Mouse (Mus musculus) 3134 (cell line): ENCODE measurements around the gene Gm45213.
A peak's percentile ranks its signal among the peaks of the same experiment; 100 is the strongest.

ENCODE experiments used
- DNase-seq: peaks from one replicate; pipeline ENCODE4 v3.0.0-alpha.2; 2011; ENCODE audit warnings: low spot score; ENCODE audit not compliant: insufficient read length; ENCODE audit errors: extremely low read depth

The Gm45213 gene

GRCm38 (mm10) chr7:66105771-66106170 lies 62.4 kb downstream of the Gm45213 start:
- no peak for DNase-seq

DNA sequence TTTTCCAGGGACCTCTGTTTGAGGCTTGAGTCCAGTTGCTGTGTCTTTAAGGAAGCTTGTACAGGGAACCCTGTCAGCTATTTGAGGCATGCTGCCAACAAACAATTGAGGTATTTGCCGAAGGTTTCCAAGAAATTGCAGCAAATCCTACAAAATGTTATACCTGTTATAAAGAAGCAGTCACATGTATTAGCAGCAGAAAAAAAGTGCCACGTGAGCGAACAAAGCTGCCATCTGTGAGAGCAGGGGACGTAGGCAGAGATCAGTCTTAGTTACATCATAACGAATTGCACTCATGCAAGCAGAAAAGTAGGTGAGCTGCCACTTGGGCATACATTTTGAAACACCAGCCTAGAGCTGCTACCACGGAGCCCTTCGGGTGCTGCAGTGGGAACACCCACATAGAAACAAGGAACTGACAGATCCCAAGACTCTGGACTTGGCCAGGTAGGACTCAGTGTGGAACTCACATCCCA lies 63.2 kb downstream of the Gm45213 start:
- DNase-seq = no peak

- DNase-seq = no peak
Observed at GRCm38 (mm10) chr7:66107206-66107605, 63.8 kb downstream of the Gm45213 start.

- DNase-seq = peak; percentile 34
Observed at GRCm38 (mm10) chr7:66107930-66108329, 64.5 kb downstream of the Gm45213 start.

DNA sequence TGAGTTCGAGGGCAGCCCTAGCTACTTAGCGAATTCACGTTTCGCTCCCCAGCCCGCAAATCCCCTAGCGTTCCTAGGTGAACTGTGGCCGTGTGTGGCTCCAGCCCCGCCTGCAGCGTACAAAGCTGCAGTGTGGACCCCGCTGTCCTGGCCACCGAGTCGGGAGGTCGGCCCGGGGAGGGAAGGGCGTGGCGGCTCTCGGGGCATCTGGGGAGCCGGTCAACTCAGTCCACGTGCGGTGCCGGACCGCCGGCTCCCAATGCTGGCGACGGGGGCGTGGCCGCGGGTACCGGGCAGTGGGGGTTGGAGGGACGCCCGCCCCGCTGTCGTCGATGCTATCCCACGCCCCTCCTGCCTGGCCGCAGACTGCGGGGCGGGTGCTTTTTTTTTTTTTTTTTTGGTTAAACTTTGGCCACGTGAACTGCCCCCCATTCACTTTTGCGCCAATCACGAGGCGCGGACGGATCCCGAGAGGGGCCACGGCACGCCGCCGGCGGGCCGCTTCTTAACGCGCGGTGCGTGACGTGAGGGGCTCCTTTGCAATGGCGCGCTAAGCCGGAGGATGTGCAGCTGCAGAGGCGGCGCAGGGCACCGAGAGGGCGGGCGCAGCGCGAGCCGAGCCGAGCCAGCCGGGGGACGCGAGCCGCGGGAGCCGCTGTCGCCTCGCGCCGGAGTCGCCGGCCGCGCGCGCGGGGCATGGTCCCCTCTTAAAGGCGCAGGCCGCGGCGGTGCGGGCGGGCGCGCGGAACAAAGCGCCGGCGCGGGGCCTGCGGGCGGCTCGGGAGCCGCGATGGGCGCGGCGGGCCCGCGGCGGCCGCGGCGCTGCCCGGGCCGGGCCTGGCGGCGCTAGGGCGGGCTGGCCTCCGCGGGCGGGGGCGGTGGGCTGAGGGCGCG lies 65.8 kb downstream of the Gm45213 start, which contains the start of gene Chsy1:
Gene Chsy1, plus strand, starts transcription at position 555 of the 894 bp plus-strand sequence.
- DNase-seq = peak; percentile 96

DNA sequence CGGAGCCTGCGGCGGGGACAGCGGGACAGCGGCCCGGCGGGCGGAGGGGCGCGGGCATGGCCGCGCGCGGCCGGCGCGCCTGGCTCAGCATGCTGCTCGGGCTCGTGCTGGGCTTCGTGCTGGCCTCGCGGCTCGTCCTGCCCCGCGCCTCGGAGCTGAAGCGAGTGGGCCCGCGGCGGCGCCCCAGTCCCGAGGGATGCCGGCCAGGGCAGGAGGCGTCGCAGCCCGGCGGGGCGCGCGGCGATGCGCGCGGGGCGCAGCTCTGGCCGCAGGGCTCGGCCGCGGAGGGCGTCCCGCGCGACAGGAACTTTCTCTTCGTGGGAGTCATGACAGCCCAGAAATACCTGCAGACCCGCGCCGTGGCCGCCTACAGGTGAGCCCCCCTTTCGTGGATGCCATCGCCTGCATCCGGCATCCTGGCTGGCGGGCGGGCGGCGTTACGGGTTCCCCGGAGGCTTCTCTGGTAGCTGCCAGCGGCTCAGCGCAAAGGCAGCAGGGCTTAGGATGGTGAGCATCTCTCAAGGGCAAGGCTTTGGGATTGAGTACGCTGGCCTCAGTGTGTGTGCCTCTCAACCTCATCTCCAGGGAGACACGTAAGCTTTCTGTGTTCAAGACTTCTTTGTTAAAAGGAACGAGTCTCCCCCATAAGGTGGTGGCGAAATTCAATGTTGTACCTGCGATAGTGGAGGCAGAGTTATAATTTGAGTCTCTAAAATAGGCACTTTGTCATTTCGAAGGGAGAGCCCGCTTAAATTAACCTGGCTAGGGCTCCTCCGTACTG lies 66.6 kb downstream of the Gm45213 start:
- peak; percentile 53 for DNase-seq

GRCm38 (mm10) chr7:66110636-66111112 lies 67.3 kb downstream of the Gm45213 start:
- no peak for DNase-seq

GRCm38 (mm10) chr7:66111211-66111610 lies 67.8 kb downstream of the Gm45213 start:
- no peak for DNase-seq
